In the genomic region with DNA sequence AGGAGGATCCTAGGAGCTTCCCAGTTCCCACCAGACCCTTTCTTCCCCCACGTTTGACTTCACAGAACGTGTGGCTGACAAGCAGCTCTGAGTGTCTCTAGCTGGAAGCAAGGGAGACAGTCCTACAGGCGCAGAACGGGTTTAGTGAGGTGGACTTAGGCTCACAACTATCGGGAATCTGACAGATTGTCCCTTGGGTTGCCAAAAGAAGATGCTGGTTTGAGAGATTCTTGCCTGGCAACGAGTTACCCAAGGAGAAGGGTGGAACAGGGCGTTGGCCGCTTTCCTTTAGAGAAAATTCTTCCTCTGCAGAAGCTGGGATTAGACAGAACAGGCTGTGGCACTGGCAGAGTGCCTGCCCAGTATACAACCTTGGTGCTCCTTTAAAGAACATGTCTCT, we compare ENCODE assay signal across 8 mouse cellular contexts. TPM values are rescaled to one million over a fixed set of nuclear protein-coding genes. Genes with fewer than 3 reads are reported as not detected.
A peak's percentile ranks its signal among the peaks of the same experiment; 100 is the strongest.
DNase-seq lines count a peak whose midpoint lies in the region; ATAC-seq and TF ChIP-seq lines count a peak whose summit lies in the region.

No protein-coding gene starts in this region.

- peak overlapping the region; percentile 95 for H3K4me2 ChIP-seq in intestine, embryonic 15.5 days (replicated peaks)

- peaks cover 65% of the 10 kb centered on the region for H3K27me3 ChIP-seq in embryonic facial prominence, embryonic 10.5 days (replicated peaks; ENCODE audit: low read depth, poor library complexity, severe bottlenecking)
- H3K27me3 ChIP-seq in intestine, embryonic 15.5 days (replicated peaks), result peaks cover 35% of the 10 kb centered on the region

- H3K9me3 ChIP-seq in embryonic facial prominence, embryonic 10.5 days, result no peaks in the 10 kb centered on the region
- H3K9me3 ChIP-seq in intestine, embryonic 15.5 days, result no peaks in the 10 kb centered on the region

- peak overlapping the region; percentile 85 for H3K27ac ChIP-seq in left cerebral cortex, adult 2 months
- H3K27ac ChIP-seq in embryonic facial prominence, embryonic 10.5 days (replicated peaks), result no peak overlapping the region
- H3K27ac ChIP-seq in intestine, embryonic 15.5 days, result no peak overlapping the region

- intact Hi-C loops in left cerebral cortex, adult 2 months (cut with DNase I), result loop anchor here (2.0 to 5.0 kb wide), 2 partner anchors 14 to 222 kb away; partner anchors contain the start of gene Syt12
- intact Hi-C loops in left cerebral cortex, postnatal 4 days (cut with DNase I), result no loop called here

- WGBS in embryonic facial prominence, embryonic 10.5 days, result 34% methylated on average over 8 of the region's 8 CpGs
- 33% methylated on average over 8 of the region's 8 CpGs for WGBS in intestine, embryonic 15.5 days

- H3K4me1 ChIP-seq in embryonic facial prominence, embryonic 10.5 days, result peaks cover 12% of the 10 kb centered on the region
- peaks cover 3% of the 10 kb centered on the region; the same call in 1 of the 2 replicates for H3K4me1 ChIP-seq in intestine, embryonic 15.5 days (replicated peaks)

- no peaks in the 10 kb centered on the region for H3K36me3 ChIP-seq in embryonic facial prominence, embryonic 10.5 days (replicated peaks)
- no peaks in the 10 kb centered on the region for H3K36me3 ChIP-seq in intestine, embryonic 15.5 days

- H3K9ac ChIP-seq in intestine, embryonic 15.5 days, result no peak overlapping the region

- no peak for ATAC-seq in intestine, embryonic 15.5 days
- ATAC-seq in CD4-positive, CD25-positive, alpha-beta regulatory T cell, adult 4 months, result no peak
- no peak for ATAC-seq in megakaryocyte-erythroid progenitor cell, adult 5-6 weeks (replicated peaks; ENCODE audit: low FRiP score, low TSS enrichment, poor library complexity, severe bottlenecking)

- H3K4me3 ChIP-seq in left cerebral cortex, adult 2 months, result peak overlapping the region; percentile 57
- H3K4me3 ChIP-seq in embryonic facial prominence, embryonic 10.5 days, result peak overlapping the region; percentile 70; the same call in 1 of the 2 replicates
- no peak overlapping the region for H3K4me3 ChIP-seq in intestine, embryonic 15.5 days (replicated peaks)

- no peak for TF ChIP-seq CTCF in left cerebral cortex, adult 2 months (IDR thresholded peaks at IDR 0.05)

- peak in 1 of 2 experiments; percentile 47 for DNase-seq in left cerebral cortex, adult 2 months (ENCODE audit: extremely low spot score in 1 of 2, low spot score in 2 of 2)
- DNase-seq in left cerebral cortex, postnatal 4 days, result no peak
- DNase-seq in embryonic facial prominence, embryonic 10.5 days (ENCODE audit: low spot score), result no peak
- DNase-seq in right cerebral cortex, postnatal 14 days, result peak; percentile 41
- DNase-seq in thymus, postnatal 36 days, result no peak

RNA-seq across cellular contexts. Expression of gene Gm960, which starts 0.4 kb away (rescaled TPM):
- total RNA-seq in left cerebral cortex, adult 2 months (2021), result 1 to 10 TPM; 1.5 to 1.6 TPM
- total RNA-seq in left cerebral cortex, postnatal 4 days (2021), result 1 to 10 TPM; 3.7 to 4.5 TPM
- 2.0 and 2.6 TPM in 2 replicates for polyA plus RNA-seq in embryonic facial prominence, embryonic 10.5 days (2016; fragmentation: Nextera tagmentation; extraction: Ambion mirVana)
- 1.4 and 2.7 TPM in 2 replicates for polyA plus RNA-seq in intestine, embryonic 15.5 days (2015; fragmentation: Nextera tagmentation; extraction: Ambion mirVana)
- polyA plus RNA-seq in CD4-positive, CD25-positive, alpha-beta regulatory T cell, adult 4 months (2017; shearing (Covaris generic)), result not detected
- 1.3 and 3.5 TPM in 2 replicates for total RNA-seq in megakaryocyte-erythroid progenitor cell, adult 5-6 weeks (2014; fragmentation: Nextera tagmentation)
- 2.4 TPM in 1 of 2 replicates, not detected in the other for total RNA-seq in megakaryocyte-erythroid progenitor cell, adult 5-6 weeks (2017)

RNA-seq across cellular contexts. Expression of gene Sptbn2, which starts 12.1 kb away (rescaled TPM):
- total RNA-seq in left cerebral cortex, adult 2 months (2021), result 100 to 1,000 TPM; 561 to 597 TPM
- 100 to 1,000 TPM; 319 to 320 TPM for total RNA-seq in left cerebral cortex, postnatal 4 days (2021)
- polyA plus RNA-seq in embryonic facial prominence, embryonic 10.5 days (2016; fragmentation: Nextera tagmentation; extraction: Ambion mirVana), result 7.7 and 8.9 TPM in 2 replicates
- 1.4 and 1.7 TPM in 2 replicates for polyA plus RNA-seq in intestine, embryonic 15.5 days (2015; fragmentation: Nextera tagmentation; extraction: Ambion mirVana)
- polyA plus RNA-seq in CD4-positive, CD25-positive, alpha-beta regulatory T cell, adult 4 months (2017; shearing (Covaris generic)), result under 1 TPM; 0.13 to 0.18 TPM
- not detected in 2 replicates for total RNA-seq in megakaryocyte-erythroid progenitor cell, adult 5-6 weeks (2014; fragmentation: Nextera tagmentation)
- total RNA-seq in megakaryocyte-erythroid progenitor cell, adult 5-6 weeks (2017), result not detected in 2 replicates

RNA-seq across cellular contexts. Expression of gene Rbm4b, which starts 57.4 kb away (rescaled TPM):
- 10 to 100 TPM; 16.3 to 18.2 TPM for total RNA-seq in left cerebral cortex, adult 2 months (2021)
- total RNA-seq in left cerebral cortex, postnatal 4 days (2021), result 10 to 100 TPM; 32.5 to 35.2 TPM
- 102 and 114 TPM in 2 replicates for polyA plus RNA-seq in embryonic facial prominence, embryonic 10.5 days (2016; fragmentation: Nextera tagmentation; extraction: Ambion mirVana)
- 47.1 and 47.4 TPM in 2 replicates for polyA plus RNA-seq in intestine, embryonic 15.5 days (2015; fragmentation: Nextera tagmentation; extraction: Ambion mirVana)
- 100 to 1,000 TPM; 105 to 151 TPM for polyA plus RNA-seq in CD4-positive, CD25-positive, alpha-beta regulatory T cell, adult 4 months (2017; shearing (Covaris generic))
- 5.0 and 11.3 TPM in 2 replicates for total RNA-seq in megakaryocyte-erythroid progenitor cell, adult 5-6 weeks (2014; fragmentation: Nextera tagmentation)
- total RNA-seq in megakaryocyte-erythroid progenitor cell, adult 5-6 weeks (2017), result 9.9 and 19.2 TPM in 2 replicates

Comparison
In these comparisons a context has a peak if more than half of its experiments do, and no peak if none do; other contexts are left out.
1. RNA of gene Sptbn2, which starts 12.1 kb away (total RNA-seq): 561 to 597 TPM in left cerebral cortex, adult 2 months and 319 to 320 TPM in left cerebral cortex, postnatal 4 days; not detected in megakaryocyte-erythroid progenitor cell, adult 5-6 weeks; every median in the first group is over 100 times any median in the second.